Mouse (Mus musculus) frontal cortex, adult 2 months (tissue): ENCODE measurements at regions not wholly inside any gene's neighbourhood (a gene's known extent, or its start where the extent isn't known, plus 50 kb on each side); places are given as distances from the start of the nearest gene placed in this dataset.

ENCODE experiments used
- DNase-seq, 2 experiments: peaks; one replicate each; pipeline ENCODE4 v3.0.0; 2022; ENCODE audit warnings: low spot score in 1 of 2; ENCODE audit errors: extremely low spot score in 1 of 2

GRCm38 (mm10) chrX:97434327-97434726 is 57.3 kb upstream of the Eda2r start:
- DNase-seq, result peak in 1 of 2 experiments; percentile 7

- peak; percentile 1 to 80 for DNase-seq
Observed at GRCm38 (mm10) chrX:97431391-97431803, 54.4 kb upstream of the Eda2r start.
